Mouse (Mus musculus) bone marrow macrophage, adult 2 months (primary cell): Measurements from ENCODE around the gene Pex3. TPM values are rescaled to one million over a fixed set of nuclear protein-coding genes. Genes with fewer than 3 reads are reported as not detected.

ENCODE experiments used
- H3K27ac ChIP-seq: 2 replicates; pipeline ENCODE4 v1.5.1; 2012; ENCODE audit warnings: low read depth, low read length; ENCODE audit not compliant: insufficient read depth
- H3K4me1 ChIP-seq: 2 replicates; pipeline ENCODE4 v1.6.1; 2012; ENCODE audit warnings: low read length; ENCODE audit not compliant: control insufficient read depth, insufficient read depth
- H3K4me3 ChIP-seq: 2 replicates; pipeline ENCODE4 v1.5.1; 2012; ENCODE audit warnings: mild to moderate bottlenecking, low read length, moderate library complexity; ENCODE audit not compliant: insufficient read depth
- CTCF ChIP-seq: IDR thresholded peaks from 2 replicates; pipeline ENCODE4 v1.5.1; 2012; ENCODE audit warnings: low read depth, mild to moderate bottlenecking, low read length, moderate library complexity
- POLR2A ChIP-seq: IDR thresholded peaks from 2 replicates; pipeline ENCODE4 v1.6.1; 2012; ENCODE audit warnings: mild to moderate bottlenecking, low read depth, low read length, borderline replicate concordance
- polyA plus RNA-seq: library from polyadenylated mRNA; stranded (reverse); fragments of >200 nt; gene quantifications from 2 replicates; pipeline ENCODE4 v1.2.4, GENCODE M21; 2012; ENCODE audit not compliant: missing spikeins, insufficient read depth, insufficient read length

Gene Pex3
- polyA plus RNA-seq, 1 experiment, result 19.6 TPM

- no peak for TF ChIP-seq POLR2A
- TF ChIP-seq CTCF, result no peak
- Histone ChIP-seq H3K4me3 (no peak overlapping the region), H3K27ac (no peak overlapping the region), H3K4me1 (no peaks in the 10 kb centered on the region)
Observed at GRCm38 (mm10) chr10:13572003-13572402, 19.1 kb upstream of the Pex3 start.

- Histone ChIP-seq H3K4me1 (no peaks in the 10 kb centered on the region), H3K4me3 (no peak overlapping the region), H3K27ac (no peak overlapping the region)
- TF ChIP-seq CTCF (no peak), POLR2A (no peak)
Observed at GRCm38 (mm10) chr10:13570697-13571538, 18.0 kb upstream of the Pex3 start.

- TF ChIP-seq POLR2A, result no peak
- TF ChIP-seq CTCF, result no peak
- Histone ChIP-seq H3K27ac (no peak overlapping the region), H3K4me3 (no peak overlapping the region)
Observed at GRCm38 (mm10) chr10:13569818-13570217, 16.9 kb upstream of the Pex3 start.

GRCm38 (mm10) chr10:13566393-13566792, 13.5 kb upstream of the Pex3 start:
- no peaks in the 10 kb centered on the region for H3K4me1 ChIP-seq
- H3K4me3 ChIP-seq, result no peak overlapping the region
- H3K27ac ChIP-seq, result no peak overlapping the region
- TF ChIP-seq POLR2A (no peak), CTCF (no peak)

More at GRCm38 (mm10) chr10:13569818-13570217, 16.9 kb upstream of the Pex3 start:
- no peaks in the 10 kb centered on the region for H3K4me1 ChIP-seq

- TF ChIP-seq CTCF (no peak), POLR2A (no peak)
- Histone ChIP-seq H3K27ac (no peak overlapping the region), H3K4me1 (peaks cover 6% of the 10 kb centered on the region), H3K4me3 (no peak overlapping the region)
Observed at GRCm38 (mm10) chr10:13565080-13565448, 12.1 kb upstream of the Pex3 start.

GRCm38 (mm10) chr10:13564364-13565079, 11.6 kb upstream of the Pex3 start:
- peak overlapping the region; percentile 23; the same call in 1 of the 2 replicates for H3K4me3 ChIP-seq
- H3K27ac ChIP-seq, result no peak overlapping the region
- peaks cover 9% of the 10 kb centered on the region for H3K4me1 ChIP-seq
- TF ChIP-seq CTCF (peak; percentile 81), POLR2A (no peak)

GRCm38 (mm10) chr10:13560014-13560674, 7.2 kb upstream of the Pex3 start:
- Histone ChIP-seq H3K4me1 (peaks cover 9% of the 10 kb centered on the region), H3K4me3 (no peak overlapping the region), H3K27ac (peak overlapping the region; percentile 42)
- TF ChIP-seq CTCF (no peak), POLR2A (no peak)

- Histone ChIP-seq H3K4me3 (no peak overlapping the region), H3K27ac (no peak overlapping the region), H3K4me1 (peaks cover 5% of the 10 kb centered on the region; the same call in 1 of the 2 replicates)
- TF ChIP-seq CTCF (no peak), POLR2A (no peak)
Observed at GRCm38 (mm10) chr10:13554316-13554715, 1.4 kb upstream of the Pex3 start.

- TF ChIP-seq CTCF, result no peak
- TF ChIP-seq POLR2A, result no peak
- H3K4me3 ChIP-seq, result peak overlapping the region; percentile 69
- H3K27ac ChIP-seq, result no peak overlapping the region
- peaks cover 5% of the 10 kb centered on the region; the same call in 1 of the 2 replicates for H3K4me1 ChIP-seq
Observed at GRCm38 (mm10) chr10:13553498-13553985, 600 bp upstream of the Pex3 start.
